Mouse (Mus musculus) intestine, embryonic 15.5 days (tissue): ENCODE measurements around the gene Mrgprb5. TPM values are rescaled to one million over a fixed set of nuclear protein-coding genes. Genes with fewer than 3 reads are reported as not detected.
"Not testable (repeated sequence)": the region's sequence is repeated elsewhere in the genome, so short reads cannot be mapped to it uniquely, and the experiment has no call there.

Experiments
- ATAC-seq: fragments of 200-750 bp; cut with Nextera tagmentation; 2 replicates; pipeline ENCODE4 v1.8.0; 2017; ENCODE audit warnings: moderate TSS enrichment, moderate library complexity
- H3K27ac ChIP-seq: fragments of 300-500 bp; sonication (generic); 2 replicates; pipeline ENCODE4 v1.5.1; 2015; ENCODE audit warnings: mild to moderate bottlenecking, inconsistent platforms
- H3K27me3 ChIP-seq: fragments of 300-500 bp; sonication (generic); replicated peaks from 2 replicates; pipeline ENCODE4 v1.6.1; 2015; ENCODE audit warnings: inconsistent platforms
- H3K36me3 ChIP-seq: fragments of 300-500 bp; sonication (generic); 2 replicates; pipeline ENCODE4 v1.6.1; 2015; ENCODE audit warnings: inconsistent platforms
- H3K4me1 ChIP-seq: fragments of 300-500 bp; sonication (generic); replicated peaks from 2 replicates; pipeline ENCODE4 v1.6.1; 2015; ENCODE audit warnings: inconsistent platforms
- H3K4me2 ChIP-seq: fragments of 300-500 bp; sonication (generic); replicated peaks from 2 replicates; pipeline ENCODE4 v1.6.1; 2015; ENCODE audit warnings: mild to moderate bottlenecking, inconsistent platforms
- H3K4me3 ChIP-seq: fragments of 300-500 bp; sonication (generic); replicated peaks from 2 replicates; pipeline ENCODE4 v1.5.1; 2015; ENCODE audit warnings: inconsistent platforms
- H3K9ac ChIP-seq: fragments of 300-500 bp; sonication (generic); 2 replicates; pipeline ENCODE4 v1.6.1; 2015; ENCODE audit warnings: inconsistent platforms
- H3K9me3 ChIP-seq: fragments of 300-500 bp; sonication (generic); 2 replicates; pipeline ENCODE4 v1.6.1; 2016; ENCODE audit warnings: inconsistent platforms
- WGBS: fragments of 180-500 bp; shearing (Covaris S2); methylation state at CpG from one replicate; pipeline ENCODE4 v1.1.7; 2015; 5-methylcytosine and 5-hydroxymethylcytosine counted together
- polyA plus RNA-seq: library from polyadenylated mRNA; unstranded; fragments of >200 nt; fragmentation: Nextera tagmentation; extraction: Ambion mirVana; gene quantifications from 2 replicates; pipeline ENCODE4 v1.2.1, GENCODE M21; 2015

Gene Mrgprb5
- polyA plus RNA-seq, result not detected in 2 replicates

DNA sequence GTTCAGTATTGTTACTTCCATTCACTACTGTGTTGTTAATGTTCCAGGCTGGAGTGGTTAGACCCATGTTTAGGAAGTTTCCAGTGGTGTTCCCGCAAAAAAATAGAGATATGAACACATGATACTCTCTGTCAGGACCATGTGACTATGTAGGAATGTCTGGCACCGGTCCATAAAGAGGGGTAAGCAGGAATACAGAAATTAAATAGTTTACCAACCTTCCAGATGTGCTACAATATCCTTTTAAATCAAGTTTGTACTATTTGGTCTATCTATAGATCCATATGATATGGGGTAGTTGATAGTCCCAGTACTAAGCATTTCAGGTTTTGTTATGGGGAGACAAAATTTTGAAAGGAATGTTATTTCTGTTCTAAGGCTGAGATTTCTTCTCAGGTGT lies at the start of gene Mrgprb5:
Gene Mrgprb5, minus strand, starts transcription at position 101 of the 400 bp plus-strand sequence.
- no peak within 1 kb of the TSS for H3K4me2 ChIP-seq
- H3K9ac ChIP-seq, result no peak within 1 kb of the TSS
- no peaks in the 10 kb centered on the region for H3K36me3 ChIP-seq
- H3K27ac ChIP-seq, result no peak within 1 kb of the TSS
- no peaks in the 10 kb centered on the region for H3K9me3 ChIP-seq
- H3K4me3 ChIP-seq, result no peak within 1 kb of the TSS
- H3K4me1 ChIP-seq, result no peaks in the 10 kb centered on the region
- WGBS, result 79% methylated on average over 2 of the region's 2 CpGs
- no peaks in the 10 kb centered on the region for H3K27me3 ChIP-seq
- ATAC-seq, result no peak

DNA sequence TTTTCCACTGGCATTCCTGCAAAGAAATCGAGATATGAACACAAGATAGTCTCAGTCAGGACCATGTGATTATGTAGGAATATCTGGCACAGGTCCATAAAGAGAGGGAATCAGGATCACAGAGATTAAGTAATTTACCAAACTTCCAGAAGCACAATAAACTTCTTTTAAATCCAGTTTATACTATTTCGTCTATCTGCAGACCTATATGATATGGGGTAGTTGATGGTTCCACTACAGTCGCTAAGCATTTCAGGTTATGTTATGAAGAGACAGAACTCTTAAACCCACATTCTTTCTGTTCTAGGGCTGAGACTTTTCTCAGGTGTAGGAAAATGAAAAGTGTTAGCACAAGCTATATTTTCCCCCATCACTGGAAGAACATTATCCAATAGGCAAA lies 30.4 kb upstream of the Mrgprb5 start, which contains the start of gene Mrgprb4:
Gene Mrgprb4, minus strand, starts transcription at position 101 of the 400 bp plus-strand sequence.
- WGBS, result 81% methylated on average over 3 of the region's 3 CpGs

DNA sequence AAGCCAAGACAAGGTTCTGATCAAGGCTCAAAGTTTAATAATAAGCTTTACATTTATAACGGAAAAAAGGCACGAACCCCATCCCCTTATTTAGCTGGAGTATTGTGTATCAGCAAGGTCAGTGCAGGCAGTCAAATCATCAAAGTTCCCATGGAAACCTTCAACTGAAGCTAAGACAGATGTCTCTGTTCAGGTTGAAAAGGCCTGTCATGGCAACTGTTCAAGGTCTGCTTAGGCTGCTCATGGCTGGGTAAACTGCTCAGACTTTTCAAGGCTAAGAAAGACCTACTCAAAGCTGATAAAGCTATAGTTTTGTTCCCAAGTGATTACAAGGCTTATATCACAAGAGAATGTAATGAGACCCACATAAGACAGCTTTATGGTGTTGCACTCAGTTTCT lies 1.3 kb downstream of the Mrgprb5 start:
- Histone ChIP-seq H3K4me3 (no peak overlapping the region), H3K27ac (no peak overlapping the region), H3K4me2 (no peak overlapping the region), H3K9me3 (no peaks in the 10 kb centered on the region), H3K36me3 (no peaks in the 10 kb centered on the region), H3K27me3 (no peaks in the 10 kb centered on the region), H3K9ac (no peak overlapping the region), H3K4me1 (no peaks in the 10 kb centered on the region)
- 79% methylated on average over 2 of the region's 2 CpGs for WGBS
- ATAC-seq, result no peak

More for the DNA sequence above, 30.4 kb upstream of the Mrgprb5 start, which contains the start of gene Mrgprb4:
- Histone ChIP-seq H3K36me3 (no peaks in the 10 kb centered on the region), H3K4me3 (no peak within 1 kb of the TSS), H3K4me2 (no peak within 1 kb of the TSS), H3K27me3 (no peaks in the 10 kb centered on the region), H3K9ac (no peak within 1 kb of the TSS), H3K9me3 (no peaks in the 10 kb centered on the region), H3K27ac (no peak within 1 kb of the TSS), H3K4me1 (no peaks in the 10 kb centered on the region)
- ATAC-seq, result no peak

DNA sequence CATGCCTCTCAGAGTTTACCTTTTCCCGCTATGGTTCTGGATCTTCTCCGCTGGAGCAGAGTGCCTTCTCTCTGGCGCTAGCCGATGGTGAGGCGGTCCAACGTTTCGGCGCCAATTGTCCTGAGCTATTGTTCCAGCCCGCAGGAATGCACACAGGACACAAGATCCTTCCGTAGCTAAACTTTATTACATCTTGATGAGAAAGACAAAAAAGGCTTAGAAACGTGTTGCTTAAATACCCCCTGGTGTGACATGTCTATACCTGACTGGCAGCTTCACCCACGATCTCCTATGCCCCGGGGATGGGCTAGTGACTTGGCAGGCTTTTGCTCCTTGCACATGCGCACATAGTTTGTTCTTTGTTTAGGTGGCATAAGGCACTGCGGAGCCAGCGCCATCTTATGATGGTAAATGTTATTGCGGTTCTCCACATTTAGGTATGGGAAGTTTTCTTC lies 30.5 kb downstream of the Mrgprb5 start:
- H3K27ac ChIP-seq, result peak overlapping the region; percentile 82
- no peaks in the 10 kb centered on the region; the same call in 1 of the 2 replicates for H3K4me1 ChIP-seq
- H3K9ac ChIP-seq, result peak overlapping the region; percentile 68
- no peaks in the 10 kb centered on the region for H3K36me3 ChIP-seq
- no peaks in the 10 kb centered on the region for H3K9me3 ChIP-seq
- H3K4me2 ChIP-seq, result peak overlapping the region; percentile 91
- peak; percentile 68 for ATAC-seq
- 2% methylated on average over 17 of the region's 17 CpGs for WGBS
- peak overlapping the region; percentile 63 for H3K4me3 ChIP-seq
- H3K27me3 ChIP-seq, result no peaks in the 10 kb centered on the region

DNA sequence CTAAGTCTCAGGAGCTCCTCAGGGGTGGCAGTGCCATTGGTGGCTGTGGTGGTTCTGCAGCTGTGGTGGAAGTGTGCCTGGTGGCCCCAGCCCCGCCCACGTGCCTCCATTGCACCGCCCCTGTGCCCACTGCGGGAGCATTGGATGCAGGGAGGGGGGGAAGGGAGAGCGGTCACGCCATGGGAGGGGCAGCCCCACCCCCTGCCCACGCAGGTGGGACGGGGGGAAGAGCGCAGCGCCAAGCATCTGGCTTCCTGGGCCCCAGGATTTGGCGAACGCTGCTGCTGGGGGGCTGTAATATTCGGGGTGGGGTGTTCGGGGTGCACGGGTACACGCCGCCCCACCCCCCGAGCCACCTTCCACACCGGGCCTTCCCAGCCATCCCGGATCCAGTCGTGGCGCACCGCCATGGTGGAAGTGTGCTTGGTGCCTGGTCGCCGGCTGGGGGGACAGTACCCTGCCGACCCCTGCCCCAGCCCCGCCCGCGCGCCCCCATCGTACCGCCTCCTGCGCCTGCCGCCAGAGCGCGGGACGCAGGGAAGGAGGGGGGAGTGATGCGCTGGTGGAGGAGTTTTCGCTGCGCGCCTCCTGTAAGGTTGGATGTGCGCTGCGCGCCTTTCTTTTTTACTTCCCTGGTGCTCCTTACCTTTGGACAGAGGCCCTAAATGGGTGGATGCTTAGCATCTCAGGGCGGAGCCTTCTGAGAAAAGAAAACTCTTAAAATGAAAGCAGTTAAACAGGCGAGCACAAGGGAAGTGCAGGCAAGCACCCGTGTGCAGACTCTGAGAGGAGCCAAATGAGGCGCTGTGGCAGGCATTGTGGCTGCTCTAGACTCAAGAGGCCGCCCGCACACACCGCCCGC lies 31.4 kb downstream of the Mrgprb5 start:
- 2% methylated on average over 47 of the region's 52 CpGs for WGBS
- H3K9me3 ChIP-seq, result no peaks in the 10 kb centered on the region
- H3K36me3 ChIP-seq, result no peaks in the 10 kb centered on the region
- no peaks in the 10 kb centered on the region for H3K27me3 ChIP-seq
- H3K4me2 ChIP-seq, result peak overlapping the region; percentile 91
- peak overlapping the region; percentile 82 for H3K27ac ChIP-seq
- peak; percentile 96 for ATAC-seq
- peak overlapping the region; percentile 68 for H3K9ac ChIP-seq
- no peaks in the 10 kb centered on the region; the same call in 1 of the 2 replicates for H3K4me1 ChIP-seq
- H3K4me3 ChIP-seq, result peak overlapping the region; percentile 63

DNA sequence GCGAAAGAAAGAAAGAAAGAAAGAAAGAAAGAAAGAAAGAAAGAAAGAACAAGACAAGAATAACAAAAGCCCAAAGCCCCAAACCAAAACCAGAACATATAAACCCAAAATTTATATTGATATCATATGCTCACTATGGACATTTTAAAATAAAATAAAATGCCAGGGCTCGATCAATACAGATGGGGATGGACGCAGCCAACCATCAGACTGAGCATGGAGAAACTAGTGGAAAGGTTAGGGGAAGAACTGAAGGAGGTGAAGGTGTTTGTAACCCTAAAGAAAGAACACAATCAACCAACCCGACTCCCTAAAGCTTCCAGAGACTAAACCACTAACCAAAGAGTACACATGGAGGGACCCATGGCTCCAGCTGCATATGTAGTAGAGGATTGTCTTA lies 36.1 kb downstream of the Mrgprb5 start:
- Histone ChIP-seq H3K4me3 (no peak overlapping the region), H3K4me1 (no peaks in the 10 kb centered on the region; the same call in 1 of the 2 replicates), H3K9ac (no peak overlapping the region), H3K9me3 (no peaks in the 10 kb centered on the region), H3K27me3 (no peaks in the 10 kb centered on the region), H3K36me3 (no peaks in the 10 kb centered on the region), H3K4me2 (no peak overlapping the region), H3K27ac (no peak overlapping the region)
- no peak for ATAC-seq
- WGBS, result 56% methylated on average over 4 of the region's 4 CpGs

DNA sequence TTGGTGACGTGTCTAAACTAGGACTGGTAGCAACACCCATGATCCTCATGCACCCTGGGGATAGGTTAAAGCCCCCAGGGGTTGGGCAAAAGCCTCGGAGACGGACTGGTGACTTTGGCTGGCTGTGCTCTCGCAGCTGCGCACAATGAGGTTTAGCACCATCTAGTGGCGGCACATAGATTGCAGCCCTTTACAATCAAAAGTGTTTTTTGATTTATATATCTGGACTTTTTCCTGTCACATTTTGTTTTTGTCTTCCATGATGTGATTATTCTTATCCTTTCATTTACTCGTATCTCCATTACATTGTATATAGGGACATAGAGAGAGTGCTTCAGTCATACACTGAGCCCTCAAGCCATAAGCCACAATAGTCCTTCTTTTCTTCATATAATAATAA lies 36.6 kb downstream of the Mrgprb5 start:
- WGBS, result under 1% methylated on average over 6 of the region's 7 CpGs
- H3K27ac ChIP-seq, H3K9me3 ChIP-seq, H3K9ac ChIP-seq, H3K4me2 ChIP-seq, H3K27me3 ChIP-seq, H3K4me1 ChIP-seq, H3K36me3 ChIP-seq: not testable (repeated sequence)
- ATAC-seq, result peak; percentile 86
- H3K4me3 ChIP-seq, result peak overlapping the region; percentile 43; the same call in 1 of the 2 replicates

DNA sequence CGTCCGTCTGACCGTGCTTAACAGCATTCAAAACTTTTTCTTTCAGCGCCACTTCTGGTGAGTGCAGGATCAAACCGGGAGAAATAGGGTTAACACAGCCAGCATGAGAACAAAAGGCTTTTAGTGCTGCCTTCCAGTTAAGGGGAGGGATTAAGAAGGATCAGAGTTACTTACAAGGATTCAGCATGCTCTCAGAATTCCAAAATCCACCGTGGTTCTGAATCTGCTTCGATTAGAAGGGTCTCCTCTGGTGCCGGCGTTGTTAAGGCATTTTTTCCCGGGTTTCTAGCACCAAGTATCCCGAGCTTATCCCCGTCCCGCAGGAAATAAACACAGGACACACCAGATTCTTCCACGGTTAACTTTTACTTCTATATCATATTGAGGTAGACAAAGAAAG lies 37.0 kb downstream of the Mrgprb5 start:
- not testable (repeated sequence) for ATAC-seq, H3K36me3 ChIP-seq, H3K9me3 ChIP-seq, H3K4me1 ChIP-seq, H3K27me3 ChIP-seq
- peak overlapping the region; percentile 59 for H3K4me2 ChIP-seq
- H3K4me3 ChIP-seq, result peak overlapping the region; percentile 43
- peak overlapping the region; percentile 48; the same call in 1 of the 2 replicates for H3K9ac ChIP-seq
- WGBS, result under 1% methylated on average over 11 of the region's 14 CpGs
- H3K27ac ChIP-seq, result peak overlapping the region; percentile 91

DNA sequence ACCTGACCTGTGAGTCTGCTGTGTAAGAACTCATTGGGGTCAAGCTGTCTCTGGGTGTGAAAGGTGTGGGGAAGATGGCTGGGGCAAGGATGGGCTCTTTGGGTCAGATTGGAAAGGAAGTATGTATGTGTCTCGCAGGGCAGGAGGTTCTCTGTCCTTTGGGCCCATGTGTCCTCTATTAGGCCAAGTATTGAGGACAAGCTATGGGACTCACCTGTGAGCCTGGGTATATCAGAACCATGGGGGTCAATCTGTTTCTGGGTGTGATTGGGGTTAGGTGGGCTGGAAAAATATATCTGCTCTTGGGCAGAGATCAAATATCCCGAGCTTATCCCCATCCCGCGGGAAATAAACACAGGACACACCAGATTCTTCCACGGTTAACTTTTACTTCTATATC lies 45.0 kb downstream of the Mrgprb5 start:
- H3K27me3 ChIP-seq, result no peaks in the 10 kb centered on the region
- peaks cover 3% of the 10 kb centered on the region; the same call in 1 of the 2 replicates for H3K36me3 ChIP-seq
- ATAC-seq, result no peak
- no peak overlapping the region for H3K9ac ChIP-seq
- no peak overlapping the region for H3K4me3 ChIP-seq
- H3K9me3 ChIP-seq, result no peaks in the 10 kb centered on the region
- H3K4me2 ChIP-seq, result no peak overlapping the region
- no peaks in the 10 kb centered on the region for H3K4me1 ChIP-seq
- H3K27ac ChIP-seq, result no peak overlapping the region
- WGBS, result 82% methylated on average over 5 of the region's 5 CpGs

Other genes with a start within 250 kb of the Mrgprb5 start
- not detected in 2 replicates for gene Mrgpra4, start 186.9 kb downstream of the Mrgprb5 start, polyA plus RNA-seq
- gene Mrgprx1, start 141.4 kb downstream of the Mrgprb5 start, polyA plus RNA-seq, result not detected in 2 replicates
- not detected in 2 replicates for gene Mrgprb4, start 30.3 kb upstream of the Mrgprb5 start, polyA plus RNA-seq
- gene Mrgprb8, start 219.5 kb upstream of the Mrgprb5 start, polyA plus RNA-seq, result not detected in 2 replicates